Mouse (Mus musculus): ENCODE results near the gene Loxl4. TPM values are rescaled to one million over a fixed set of nuclear protein-coding genes. Genes with fewer than 3 reads are reported as not detected.

The Loxl4 gene
- polyA plus RNA-seq, 1 experiment from 2014 or later, result 0.18 TPM

GRCm38 (mm10) chr19:42561991-42562390, 50.6 kb downstream of the Loxl4 start:
- Histone ChIP-seq H3K4me3 (no peak overlapping the region), H3K36me3 (0 out of 2 replicates have a peak, but pooled peaks cover 6% of the 10 kb centered on the region), H3K9me3 (no peaks in the 10 kb centered on the region), H3K9ac (replicated peaks) (no peak overlapping the region), H3K4me2 (replicated peaks) (no peak overlapping the region), H3K4me1 (no peaks in the 10 kb centered on the region), H3K27me3 (no peaks in the 10 kb centered on the region), H3K27ac (replicated peaks) (no peak overlapping the region)
- ATAC-seq (replicated peaks), result no peak
- 84% methylated on average over 1 of the region's 1 CpGs for WGBS

GRCm38 (mm10) chr19:42558701-42559100, 53.9 kb downstream of the Loxl4 start:
- Histone ChIP-seq H3K27ac (replicated peaks) (no peak overlapping the region), H3K9ac (replicated peaks) (no peak overlapping the region), H3K4me2 (replicated peaks) (no peak overlapping the region), H3K9me3 (no peaks in the 10 kb centered on the region), H3K36me3 (0 out of 2 replicates have a peak, but pooled peaks cover 6% of the 10 kb centered on the region), H3K4me3 (no peak overlapping the region), H3K4me1 (no peaks in the 10 kb centered on the region), H3K27me3 (no peaks in the 10 kb centered on the region)
- 90% methylated on average over 3 of the region's 3 CpGs for WGBS
- ATAC-seq (replicated peaks), result no peak

Other genes starting within 250 kb of the Loxl4 start
- gene Crtac1, start 181.0 kb downstream of the Loxl4 start, polyA plus RNA-seq (2015; fragmentation: Nextera tagmentation; extraction: Ambion mirVana), result 20.4 TPM in 2 replicates
- gene R3hcc1l, start 94.1 kb downstream of the Loxl4 start, polyA plus RNA-seq (2015; fragmentation: Nextera tagmentation; extraction: Ambion mirVana), result 15.9 and 16.3 TPM in 2 replicates
- 1.9 and 2.0 TPM in 2 replicates for gene Pyroxd2, start 140.0 kb upstream of the Loxl4 start, polyA plus RNA-seq (2015; fragmentation: Nextera tagmentation; extraction: Ambion mirVana)
- 13.8 and 14.0 TPM in 2 replicates for gene Hps1, start 167.2 kb upstream of the Loxl4 start, polyA plus RNA-seq (2015; fragmentation: Nextera tagmentation; extraction: Ambion mirVana)